Mouse (Mus musculus): Measurements from ENCODE around the gene Dbn1. TPM values are rescaled to one million over a fixed set of nuclear protein-coding genes. Genes with fewer than 3 reads are reported as not detected.

Dbn1 gene
- polyA plus RNA-seq, 1 experiment from 2014 or later: 406 TPM

- DNase-seq (ENCODE audit: low spot score): no peak
- Histone ChIP-seq H3K27me3 (ENCODE audit: control insufficient read depth, insufficient read depth, low read length) (no peaks in the 10 kb centered on the region), H3K9ac (no peak overlapping the region), H3K27ac (no peak overlapping the region), H3K4me2 (replicated peaks) (no peak overlapping the region), H3K9me3 (ENCODE audit: control insufficient read depth, low read length) (no peaks in the 10 kb centered on the region), H3K4me1 (replicated peaks; ENCODE audit: control insufficient read depth, insufficient read depth, low read length) (peaks cover 10% of the 10 kb centered on the region), H3K4me3 (replicated peaks; ENCODE audit: low read length) (no peak overlapping the region), H3K36me3 (replicated peaks; ENCODE audit: control insufficient read depth, insufficient read depth) (peaks cover 55% of the 10 kb centered on the region)
- ATAC-seq (ENCODE audit: low FRiP score): no peak
- WGBS: 80% methylated on average over 10 of the region's 10 CpGs
Measured at GRCm38 (mm10) chr13:55500575-55500974, 12.7 kb upstream of the Dbn1 start.

- ATAC-seq (ENCODE audit: low FRiP score): no peak
- Histone ChIP-seq H3K27me3 (ENCODE audit: control insufficient read depth, insufficient read depth, low read length) (no peaks in the 10 kb centered on the region), H3K27ac (no peak overlapping the region), H3K9ac (no peak overlapping the region), H3K9me3 (ENCODE audit: control insufficient read depth, low read length) (no peaks in the 10 kb centered on the region), H3K4me3 (replicated peaks; ENCODE audit: low read length) (no peak overlapping the region), H3K4me1 (replicated peaks; ENCODE audit: control insufficient read depth, insufficient read depth, low read length) (peaks cover 16% of the 10 kb centered on the region), H3K4me2 (replicated peaks) (no peak overlapping the region), H3K36me3 (replicated peaks; ENCODE audit: control insufficient read depth, insufficient read depth) (peaks cover 39% of the 10 kb centered on the region)
- no peak for DNase-seq (ENCODE audit: low spot score)
- 51% methylated on average over 11 of the region's 11 CpGs for WGBS
Measured at GRCm38 (mm10) chr13:55498906-55499305, 11.0 kb upstream of the Dbn1 start.

- Histone ChIP-seq H3K36me3 (replicated peaks; ENCODE audit: control insufficient read depth, insufficient read depth) (peaks cover 20% of the 10 kb centered on the region), H3K27me3 (ENCODE audit: control insufficient read depth, insufficient read depth, low read length) (no peaks in the 10 kb centered on the region), H3K4me3 (replicated peaks; ENCODE audit: low read length) (no peak overlapping the region), H3K9ac (no peak overlapping the region), H3K9me3 (ENCODE audit: control insufficient read depth, low read length) (no peaks in the 10 kb centered on the region), H3K4me2 (replicated peaks) (no peak overlapping the region), H3K27ac (no peak overlapping the region), H3K4me1 (replicated peaks; ENCODE audit: control insufficient read depth, insufficient read depth, low read length) (peaks cover 16% of the 10 kb centered on the region)
- no peak for ATAC-seq (ENCODE audit: low FRiP score)
- 84% methylated on average over 6 of the region's 6 CpGs for WGBS
- no peak for DNase-seq (ENCODE audit: low spot score)
Measured at GRCm38 (mm10) chr13:55496661-55497060, 8.8 kb upstream of the Dbn1 start.

GRCm38 (mm10) chr13:55495702-55496101, 7.8 kb upstream of the Dbn1 start:
- H3K4me2 ChIP-seq (replicated peaks): peak overlapping the region; percentile 7; the same call in 1 of the 2 replicates
- H3K4me3 ChIP-seq (replicated peaks; ENCODE audit: low read length): no peak overlapping the region
- WGBS: 15% methylated on average over 4 of the region's 4 CpGs
- H3K9me3 ChIP-seq (ENCODE audit: control insufficient read depth, low read length): no peaks in the 10 kb centered on the region
- peaks cover 16% of the 10 kb centered on the region for H3K4me1 ChIP-seq (replicated peaks; ENCODE audit: control insufficient read depth, insufficient read depth, low read length)
- ATAC-seq (ENCODE audit: low FRiP score): no peak
- H3K27ac ChIP-seq: no peak overlapping the region
- no peaks in the 10 kb centered on the region for H3K27me3 ChIP-seq (ENCODE audit: control insufficient read depth, insufficient read depth, low read length)
- H3K36me3 ChIP-seq (replicated peaks; ENCODE audit: control insufficient read depth, insufficient read depth): peaks cover 14% of the 10 kb centered on the region
- no peak for DNase-seq (ENCODE audit: low spot score)
- H3K9ac ChIP-seq: 0 out of 2 replicates have a peak overlapping the region, but pooled peaks have one; percentile 32

- peak; percentile 33; the same call in 1 of the 2 replicates for ATAC-seq (ENCODE audit: low FRiP score)
Measured at GRCm38 (mm10) chr13:55494883-55495621, 7.1 kb upstream of the Dbn1 start.

GRCm38 (mm10) chr13:55494257-55494656, 6.3 kb upstream of the Dbn1 start:
- Histone ChIP-seq H3K9ac (no peak overlapping the region), H3K4me2 (replicated peaks) (no peak overlapping the region), H3K4me3 (replicated peaks; ENCODE audit: low read length) (no peak overlapping the region), H3K27me3 (ENCODE audit: control insufficient read depth, insufficient read depth, low read length) (no peaks in the 10 kb centered on the region), H3K36me3 (replicated peaks; ENCODE audit: control insufficient read depth, insufficient read depth) (peaks cover 10% of the 10 kb centered on the region), H3K9me3 (ENCODE audit: control insufficient read depth, low read length) (no peaks in the 10 kb centered on the region), H3K27ac (no peak overlapping the region), H3K4me1 (replicated peaks; ENCODE audit: control insufficient read depth, insufficient read depth, low read length) (peaks cover 16% of the 10 kb centered on the region)
- ATAC-seq (ENCODE audit: low FRiP score) (no peak), DNase-seq (ENCODE audit: low spot score) (no peak)
- WGBS: 31% methylated on average over 2 of the region's 2 CpGs

More at GRCm38 (mm10) chr13:55494883-55495621, 7.1 kb upstream of the Dbn1 start:
- WGBS: 17% methylated on average over 18 of the region's 18 CpGs
- H3K36me3 ChIP-seq (replicated peaks; ENCODE audit: control insufficient read depth, insufficient read depth): peaks cover 10% of the 10 kb centered on the region
- peak overlapping the region; percentile 7 for H3K4me2 ChIP-seq (replicated peaks)
- DNase-seq (ENCODE audit: low spot score): no peak
- 0 out of 2 replicates have a peak overlapping the region, but pooled peaks have one; percentile 14 for H3K27ac ChIP-seq
- H3K4me3 ChIP-seq (replicated peaks; ENCODE audit: low read length): no peak overlapping the region
- H3K27me3 ChIP-seq (ENCODE audit: control insufficient read depth, insufficient read depth, low read length): no peaks in the 10 kb centered on the region
- H3K9me3 ChIP-seq (ENCODE audit: control insufficient read depth, low read length): no peaks in the 10 kb centered on the region
- H3K9ac ChIP-seq: no peak overlapping the region
- H3K4me1 ChIP-seq (replicated peaks; ENCODE audit: control insufficient read depth, insufficient read depth, low read length): peaks cover 16% of the 10 kb centered on the region

GRCm38 (mm10) chr13:55486916-55487577, 864 bp downstream of the Dbn1 start:
- Histone ChIP-seq H3K9me3 (ENCODE audit: control insufficient read depth, low read length) (no peaks in the 10 kb centered on the region), H3K4me2 (replicated peaks) (peak overlapping the region; percentile 99), H3K27ac (peak overlapping the region; percentile 99), H3K4me1 (replicated peaks; ENCODE audit: control insufficient read depth, insufficient read depth, low read length) (peaks cover 52% of the 10 kb centered on the region), H3K36me3 (replicated peaks; ENCODE audit: control insufficient read depth, insufficient read depth) (peaks cover 12% of the 10 kb centered on the region), H3K4me3 (replicated peaks; ENCODE audit: low read length) (peak overlapping the region; percentile 97), H3K9ac (peak overlapping the region; percentile 100), H3K27me3 (ENCODE audit: control insufficient read depth, insufficient read depth, low read length) (no peaks in the 10 kb centered on the region)
- under 1% methylated on average over 29 of the region's 29 CpGs for WGBS
- ATAC-seq (ENCODE audit: low FRiP score): peak; percentile 39
- no peak for DNase-seq (ENCODE audit: low spot score)

- ATAC-seq (ENCODE audit: low FRiP score) (no peak), DNase-seq (ENCODE audit: low spot score) (no peak)
- H3K4me1 ChIP-seq (replicated peaks; ENCODE audit: control insufficient read depth, insufficient read depth, low read length): peaks cover 54% of the 10 kb centered on the region
- H3K27ac ChIP-seq: peak overlapping the region; percentile 99
- peak overlapping the region; percentile 99 for H3K4me2 ChIP-seq (replicated peaks)
- H3K27me3 ChIP-seq (ENCODE audit: control insufficient read depth, insufficient read depth, low read length): no peaks in the 10 kb centered on the region
- H3K9ac ChIP-seq: peak overlapping the region; percentile 100
- no peaks in the 10 kb centered on the region for H3K9me3 ChIP-seq (ENCODE audit: control insufficient read depth, low read length)
- peaks cover 20% of the 10 kb centered on the region for H3K36me3 ChIP-seq (replicated peaks; ENCODE audit: control insufficient read depth, insufficient read depth)
- H3K4me3 ChIP-seq (replicated peaks; ENCODE audit: low read length): peak overlapping the region; percentile 97
- WGBS: 22% methylated on average over 14 of the region's 14 CpGs
Measured at GRCm38 (mm10) chr13:55486029-55486794, 1.7 kb downstream of the Dbn1 start.

Data from hindbrain, embryonic 14.5 days (tissue).